Mouse (Mus musculus): ENCODE data around the gene Rab3gap1.

DNA sequence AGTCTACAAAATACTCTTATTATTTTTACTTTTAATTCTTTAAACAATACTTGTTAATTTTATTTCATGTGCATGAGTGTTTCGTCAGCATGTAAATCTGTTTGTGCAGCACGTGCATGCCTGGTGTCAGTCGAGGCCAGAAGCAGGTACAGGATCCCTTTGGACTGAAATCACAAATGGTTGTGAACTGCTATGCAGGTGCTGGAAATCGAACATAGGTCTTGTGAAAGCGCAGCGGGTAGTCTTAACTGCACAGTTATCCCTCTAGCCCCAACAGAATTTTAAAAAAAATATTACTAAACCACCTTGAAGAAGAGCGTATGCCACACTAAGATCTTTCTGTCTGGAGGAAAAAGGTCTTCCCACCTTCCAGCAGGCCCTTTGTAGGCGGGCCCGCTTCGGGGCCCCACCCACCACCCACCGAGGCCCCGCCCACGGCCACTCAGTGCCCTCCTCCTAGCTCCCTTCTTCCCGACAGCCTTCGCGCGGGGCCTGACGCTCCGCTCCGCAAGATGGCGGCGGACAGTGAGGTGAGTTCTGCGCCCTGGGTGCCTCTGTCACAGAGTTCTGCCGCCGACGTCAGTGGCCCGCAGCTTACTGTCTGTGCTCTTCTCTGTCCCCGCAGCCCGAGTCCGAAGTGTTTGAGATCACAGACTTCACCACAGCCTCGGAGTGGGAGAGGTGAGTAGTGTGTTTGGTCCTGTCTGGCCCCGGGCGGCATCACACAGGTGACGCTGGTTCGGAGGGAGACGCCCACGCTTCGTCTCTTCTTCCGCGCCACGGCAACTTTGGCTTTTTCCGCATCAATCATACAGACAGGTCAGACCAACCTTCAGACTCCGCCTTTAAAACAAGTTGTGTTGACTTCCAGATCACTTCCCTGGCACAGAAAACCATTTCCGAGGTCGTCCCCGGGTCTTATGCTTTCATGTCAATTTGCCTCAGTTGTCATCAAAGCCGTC lies at the start of gene Rab3gap1:
- no peak for TF ChIP-seq CTCF (IDR thresholded peaks at IDR 0.05)
- peak; percentile 93 for TF ChIP-seq POLR2A (IDR thresholded peaks at IDR 0.05; ENCODE audit: insufficient read depth, low read depth, low read length)
- TF ChIP-seq EP300 (IDR thresholded peaks at IDR 0.05; ENCODE audit: insufficient read depth, low read depth, low read length): no peak

Data from heart, adult 2 months (tissue).